Mouse (Mus musculus): ENCODE results near the gene Ccnl2.
"Not testable (repeated sequence)": the region's sequence is repeated elsewhere in the genome, so short reads cannot be mapped to it uniquely, and the experiment has no call there.

Gene Ccnl2

DNA sequence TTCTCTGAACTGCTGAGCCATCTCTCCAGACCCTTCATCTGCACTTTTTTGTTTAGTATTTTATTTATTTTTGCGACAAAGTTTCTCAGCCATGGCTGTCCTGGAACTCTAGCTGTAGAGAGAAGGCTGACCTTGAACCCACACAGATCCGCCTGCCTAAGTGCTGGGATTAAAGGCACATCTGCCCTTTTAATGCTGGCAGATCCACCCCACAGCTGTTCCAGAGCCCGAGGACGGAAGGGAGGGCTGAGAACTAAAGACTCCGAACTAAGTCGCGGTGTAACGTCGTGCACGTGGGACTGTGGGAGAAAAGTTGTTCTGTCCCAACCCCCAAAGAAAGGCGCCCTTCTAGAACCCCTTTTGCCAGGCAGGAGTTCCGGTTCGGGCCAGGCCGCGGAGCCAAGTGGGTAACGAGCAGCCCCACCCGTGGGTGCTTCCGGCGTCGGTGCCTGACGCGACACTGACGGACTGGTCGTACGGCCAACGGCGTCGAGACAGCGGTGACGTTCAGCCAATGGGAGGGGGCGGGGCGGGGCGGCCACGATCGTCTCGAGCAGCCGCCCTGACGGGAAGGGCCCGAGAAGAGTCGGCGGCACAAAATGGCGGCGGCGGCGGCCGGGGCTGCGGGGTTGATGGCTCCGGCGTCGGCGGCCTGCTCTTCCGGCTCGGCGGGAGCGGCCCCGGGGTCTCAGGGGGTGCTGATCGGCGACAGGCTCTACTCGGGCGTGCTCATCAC, at the start of gene Ccnl2:
Gene Ccnl2, plus strand, starts transcription at position 561 of the 736 bp plus-strand sequence.
- DNase-seq (ENCODE audit: low spot score): peak; percentile 93

DNA sequence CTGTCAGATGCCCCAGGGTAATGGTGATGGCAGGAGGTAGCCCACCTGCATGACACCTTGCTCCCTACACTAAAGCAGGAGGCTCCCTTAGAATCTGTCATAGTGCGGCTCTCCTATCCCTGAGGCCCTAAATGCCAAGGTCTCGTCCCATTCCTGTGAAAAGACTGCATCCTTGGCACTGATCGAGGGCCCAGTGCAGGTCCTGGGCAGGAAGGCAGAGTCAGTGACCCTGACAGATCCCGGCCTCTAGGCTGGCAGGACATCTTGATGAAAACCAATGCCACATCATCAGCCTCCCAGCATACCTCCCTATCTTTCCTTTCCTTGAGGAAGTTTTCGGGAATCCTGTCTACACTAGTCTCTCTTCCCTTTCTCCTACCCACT, 42.8 kb upstream of the Ccnl2 start:
- DNase-seq (ENCODE audit: low spot score): no peak

- DNase-seq (ENCODE audit: low spot score): peak; percentile 75
These were observed 42.3 kb upstream of the Ccnl2 start for GRCm38 (mm10) chr4:155769880-155770512.

- DNase-seq (ENCODE audit: low spot score): no peak
These were observed 41.7 kb upstream of the Ccnl2 start for GRCm38 (mm10) chr4:155770626-155771025.

- DNase-seq (ENCODE audit: low spot score): no peak
These were observed 40.6 kb upstream of the Ccnl2 start for GRCm38 (mm10) chr4:155771706-155772105.

DNA sequence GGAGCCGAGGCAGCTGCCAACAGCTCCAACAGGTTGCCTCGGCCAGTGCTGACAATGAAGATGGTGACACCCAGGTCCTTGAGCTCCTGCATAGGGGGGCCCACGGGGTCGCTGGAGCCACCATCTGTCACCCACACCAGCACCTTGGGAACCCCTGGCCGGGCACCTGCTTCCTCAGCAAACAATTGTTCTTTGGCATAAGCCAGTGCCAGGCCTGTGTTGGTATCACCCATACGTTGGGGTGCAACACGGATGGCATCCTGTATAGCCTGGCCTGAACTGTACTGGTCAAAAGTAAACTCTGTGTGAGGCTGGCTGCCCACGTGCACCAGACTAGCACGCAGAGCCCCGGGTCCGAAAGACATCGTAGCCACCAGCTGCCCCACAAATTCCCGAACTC, 39.5 kb upstream of the Ccnl2 start:
- DNase-seq (ENCODE audit: low spot score): no peak

GRCm38 (mm10) chr4:155773335-155774078, 38.8 kb upstream of the Ccnl2 start:
- DNase-seq (ENCODE audit: low spot score): no peak

DNA sequence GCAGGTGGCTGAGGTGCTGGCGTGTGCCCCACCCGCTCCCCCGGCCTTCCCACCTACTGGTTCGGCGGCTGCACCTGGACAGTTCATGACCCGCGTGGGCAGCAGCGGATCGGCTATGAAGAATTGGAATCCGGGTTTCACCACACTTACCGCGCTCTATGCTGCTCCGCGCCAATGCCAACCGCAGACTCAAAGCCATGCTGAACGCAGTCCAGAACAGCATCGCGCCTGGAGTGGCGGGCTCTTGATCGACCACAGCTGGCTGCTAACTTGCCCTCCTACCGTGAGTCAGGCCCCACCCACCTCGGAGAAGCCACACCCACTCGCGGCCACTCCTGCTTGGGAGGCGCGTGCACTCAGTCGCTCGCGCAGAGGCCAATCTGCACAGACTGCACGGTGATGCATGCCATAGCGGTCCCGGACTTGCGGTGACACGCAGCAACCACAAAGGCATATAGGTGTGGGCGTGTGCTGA, 38.0 kb upstream of the Ccnl2 start, which contains the start of gene Vwa1:
Gene Vwa1, minus strand, starts transcription at position 419 of the 475 bp plus-strand sequence.
- DNase-seq (ENCODE audit: low spot score): peak; percentile 81

DNA sequence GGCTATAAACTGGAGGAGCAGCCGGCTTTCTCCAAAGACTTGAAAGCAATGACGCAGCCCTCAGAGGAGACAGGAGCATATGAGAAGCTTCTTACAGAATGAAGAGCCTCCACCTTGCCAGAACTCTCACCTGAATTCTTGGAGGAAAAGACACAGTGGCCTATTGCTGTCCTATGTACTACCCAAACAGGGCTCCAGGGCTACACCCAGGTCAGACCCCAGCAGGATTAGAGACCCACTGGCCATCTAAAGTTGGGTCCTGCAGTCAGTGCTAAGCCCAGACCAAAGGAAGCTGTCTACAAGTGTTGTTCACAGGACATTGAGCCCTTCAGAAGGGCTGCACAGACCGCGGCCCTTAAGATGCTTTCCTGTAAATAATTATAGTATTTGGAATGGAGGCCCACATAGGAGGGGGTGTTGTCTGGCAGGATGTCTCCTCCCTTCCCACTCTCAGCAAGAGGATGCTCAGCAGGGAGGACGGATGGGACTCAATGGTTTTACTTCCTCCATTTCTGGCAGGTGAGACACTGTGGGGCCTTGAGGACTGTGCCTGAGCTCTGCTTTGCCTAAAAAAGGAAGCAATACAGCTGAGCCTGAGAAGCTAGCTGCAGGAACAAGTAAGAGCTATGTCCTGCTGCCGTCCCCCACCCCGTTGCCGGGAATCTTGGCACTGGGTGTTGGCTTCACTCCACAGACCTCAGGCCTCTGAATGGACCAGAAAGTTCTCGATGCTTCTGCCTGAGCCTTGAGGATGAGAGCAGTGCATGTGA, 37.1 kb upstream of the Ccnl2 start:
- peak; percentile 28 for DNase-seq (ENCODE audit: low spot score)

GRCm38 (mm10) chr4:155775855-155776254, 36.4 kb upstream of the Ccnl2 start:
- no peak for DNase-seq (ENCODE audit: low spot score)

GRCm38 (mm10) chr4:155776704-155777335, 35.5 kb upstream of the Ccnl2 start:
- DNase-seq (ENCODE audit: low spot score): no peak

GRCm38 (mm10) chr4:155777816-155778215, 34.5 kb upstream of the Ccnl2 start:
- peak; percentile 52 for DNase-seq (ENCODE audit: low spot score)

DNA sequence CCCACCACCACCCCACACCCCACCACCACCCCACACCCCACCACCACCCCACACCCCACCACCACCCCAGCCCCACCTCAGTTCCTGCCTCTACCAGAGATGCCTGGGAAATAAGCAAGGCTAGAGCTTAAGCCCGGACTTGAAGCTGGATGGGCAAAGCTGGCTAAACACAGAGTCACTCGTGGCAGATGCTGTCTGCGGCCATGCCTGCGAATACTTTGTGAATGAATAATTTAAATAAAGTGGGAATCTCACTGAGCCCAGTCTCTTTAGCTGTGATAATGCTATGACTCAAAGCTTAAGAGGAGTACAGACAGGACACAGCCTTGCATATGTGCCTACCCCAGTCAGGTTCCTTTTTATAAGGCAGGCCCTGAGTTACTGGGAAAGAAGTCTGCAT, 32.8 kb upstream of the Ccnl2 start:
- DNase-seq (ENCODE audit: low spot score): no peak

- peak; percentile 50 for DNase-seq (ENCODE audit: low spot score)
These were observed 31.4 kb upstream of the Ccnl2 start for GRCm38 (mm10) chr4:155780895-155781294.

DNA sequence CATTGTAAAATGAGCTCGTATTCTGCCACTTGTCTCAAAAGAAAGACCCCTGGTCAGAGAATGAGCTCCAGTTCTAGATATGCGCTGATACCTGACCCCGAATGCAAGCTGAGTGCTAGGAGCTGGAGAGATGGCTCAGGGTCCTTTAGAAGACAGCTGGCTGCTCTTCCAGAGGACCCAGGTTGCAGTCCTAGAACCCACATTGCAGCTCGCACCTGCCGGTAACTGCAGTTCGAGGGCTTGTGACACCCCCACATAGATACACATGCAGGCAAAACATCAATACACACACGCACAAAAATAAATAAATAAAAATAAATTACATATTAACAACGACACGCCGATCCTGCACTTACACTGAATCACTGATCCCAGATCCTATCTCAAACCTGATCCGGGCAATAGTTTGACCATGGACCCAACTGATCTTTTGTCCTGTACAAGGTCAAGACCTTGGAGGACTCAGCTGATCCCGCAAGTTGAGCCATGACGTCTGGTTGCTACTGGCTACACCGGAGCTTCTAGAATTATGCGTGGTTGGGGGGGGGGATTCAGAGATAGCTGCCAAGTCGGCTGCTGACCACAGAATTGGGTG, 28.7 kb upstream of the Ccnl2 start:
- DNase-seq (ENCODE audit: low spot score): no peak

DNA sequence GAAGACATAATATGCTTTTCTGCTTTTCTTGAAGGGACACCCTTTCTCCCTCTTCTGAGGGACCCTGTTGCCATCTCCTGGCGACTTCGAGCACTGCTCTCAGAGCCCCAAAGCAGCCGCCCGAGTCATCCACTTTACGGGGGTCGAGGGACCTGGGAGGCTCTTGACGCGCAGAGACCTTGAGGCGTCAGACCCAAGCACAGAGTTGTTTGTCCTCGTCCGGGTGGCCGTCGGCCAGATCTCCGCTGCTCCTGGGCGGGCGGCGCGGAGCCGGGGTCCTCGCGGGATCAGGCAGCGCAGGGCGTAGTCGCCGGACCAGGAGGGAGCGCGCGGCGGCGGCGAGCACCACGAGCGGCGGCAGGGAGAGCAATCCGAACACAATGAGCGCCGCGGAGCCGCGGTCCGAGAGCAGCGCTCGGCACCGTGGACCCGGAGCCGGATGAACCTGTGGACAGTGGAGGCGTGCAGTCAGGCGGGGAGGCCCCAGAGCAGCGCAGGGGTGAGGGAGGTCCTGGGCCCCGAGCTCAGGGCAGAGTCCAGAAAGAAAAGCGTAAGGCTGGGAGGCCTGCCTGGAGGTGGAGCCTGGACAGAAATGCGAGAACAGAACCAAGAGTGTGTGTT, 28.1 kb upstream of the Ccnl2 start:
- DNase-seq (ENCODE audit: low spot score): peak; percentile 77

DNA sequence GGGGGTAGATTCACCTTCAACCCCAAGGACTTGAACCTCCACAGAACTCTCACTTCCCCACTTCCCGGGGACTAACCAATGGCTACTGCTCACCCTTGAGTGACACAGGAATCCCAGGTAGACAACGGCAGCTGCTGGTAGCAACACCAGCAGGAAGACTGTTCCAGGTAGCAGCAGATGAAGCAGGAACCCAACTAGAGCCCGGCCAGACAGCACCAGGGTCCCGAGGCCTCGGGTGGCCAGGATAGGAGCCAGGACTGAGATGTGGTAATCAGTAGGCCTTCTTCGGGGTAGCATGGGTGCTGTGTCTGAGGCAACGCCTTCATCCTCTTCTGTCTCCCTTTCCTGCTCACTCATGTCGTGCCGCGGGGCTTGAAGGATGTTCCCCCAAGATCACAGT, 27.0 kb upstream of the Ccnl2 start:
- no peak for DNase-seq (ENCODE audit: low spot score)

- no peak for DNase-seq (ENCODE audit: low spot score)
These were observed 26.5 kb upstream of the Ccnl2 start, which contains the start of gene Tmem88b for GRCm38 (mm10) chr4:155785819-155786218. Gene Tmem88b, minus strand, starts transcription at chr4:155785874.

DNA sequence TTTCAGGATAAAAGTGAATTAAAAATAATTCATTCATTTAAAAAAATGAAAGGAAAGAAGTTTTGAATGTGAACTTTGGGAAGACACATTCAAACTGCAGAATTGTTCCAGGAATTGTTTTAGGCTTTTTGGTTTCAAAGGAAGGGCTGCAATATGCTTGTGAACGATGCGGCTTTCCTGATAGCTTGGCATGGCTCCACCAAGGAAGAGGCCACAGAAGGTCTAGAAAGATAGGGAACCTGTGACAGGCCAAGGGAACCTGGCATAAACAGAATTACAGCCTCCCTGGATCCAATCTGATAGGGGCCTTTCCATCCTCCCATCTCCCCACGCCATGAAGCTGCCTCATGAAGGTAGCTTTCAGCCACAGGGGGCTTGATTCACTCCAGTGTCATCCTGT, 24.0 kb upstream of the Ccnl2 start:
- no peak for DNase-seq (ENCODE audit: low spot score)

- DNase-seq (ENCODE audit: low spot score): not testable (repeated sequence)
These were observed 23.5 kb upstream of the Ccnl2 start for GRCm38 (mm10) chr4:155788833-155789232.

Data from ovary, adult 18-20 months (tissue).